Mouse (Mus musculus) erythroblast, embryonic 14.5 days (primary cell): ENCODE results near the gene Phldb2.

ENCODE experiments used
- GATA1 ChIP-seq: IDR thresholded peaks from 2 replicates; pipeline ENCODE4 v1.6.1; 2012; ENCODE audit warnings: low read length, inconsistent platforms, mixed read lengths
- TAL1 ChIP-seq: IDR thresholded peaks from 3 replicates; pipeline ENCODE4 v1.6.1; 2012; ENCODE audit warnings: low read length, inconsistent platforms, mixed read lengths

- TF ChIP-seq GATA1, result no peak
- TF ChIP-seq TAL1, result no peak
Measured at GRCm38 (mm10) chr16:45761425-45761824, 192.0 kb downstream of the Phldb2 start.
